Mouse (Mus musculus) spleen, adult 2 months (tissue): ENCODE data around the gene Naalad2.
"Not testable (repeated sequence)": the region's sequence is repeated elsewhere in the genome, so short reads cannot be mapped to it uniquely, and the experiment has no call there.

Experiments used
- CTCF ChIP-seq: fragments of 200-500 bp; IDR thresholded peaks from 2 replicates; pipeline ENCODE4 v1.5.1; 2011; ENCODE audit warnings: mild to moderate bottlenecking, inconsistent platforms; ENCODE audit not compliant: insufficient read depth, insufficient read length, insufficient replicate concordance; ENCODE audit errors: extremely low read depth
- POLR2A ChIP-seq: fragments of 200-500 bp; IDR thresholded peaks from 2 replicates; pipeline ENCODE4 v1.6.1; 2011; ENCODE audit warnings: low read depth, low read length, inconsistent platforms

GRCm38 (mm10) chr9:18373026-18373425 lies 29.8 kb downstream of the Naalad2 start:
- not testable (repeated sequence) for TF ChIP-seq CTCF, POLR2A
